26 mouse cellular contexts compared by ENCODE assay signal in genomic region chr8:111887479-111887878, GRCm38 (mm10). TPM values are rescaled to one million over a fixed set of nuclear protein-coding genes. Genes with fewer than 3 reads are reported as not detected.
DNase-seq lines count a peak whose midpoint lies in the region; ATAC-seq and TF ChIP-seq lines count a peak whose summit lies in the region.
"Had no signal": no experiment of that assay in that cellular context is flagged by ENCODE, and none has a peak within 500 bp of the region (broad histone marks: within the 10 kb centered on the region; RNA-seq: fewer than 3 reads in every experiment).

No protein-coding gene starts in this region.

- no peak overlapping the region; the same call in 1 of the 2 replicates for H3K27ac ChIP-seq in liver, embryonic 14.5 days
- no peak overlapping the region for H3K27ac ChIP-seq in limb, embryonic 10.5 days
- H3K27ac ChIP-seq: embryonic facial prominence, embryonic 15.5 days; forebrain, embryonic 10.5 days; heart, embryonic 10.5 days; hindbrain, embryonic 12.5 days had no signal

- H3K36me3 ChIP-seq in G1E (replicated peaks) = no peaks in the 10 kb centered on the region
- H3K36me3 ChIP-seq in liver, embryonic 14.5 days (replicated peaks; ENCODE audit: control insufficient read depth, insufficient read depth, low read depth) = no peaks in the 10 kb centered on the region
- H3K36me3 ChIP-seq in limb, embryonic 10.5 days = no peaks in the 10 kb centered on the region
- H3K36me3 ChIP-seq: embryonic facial prominence, embryonic 15.5 days; forebrain, embryonic 10.5 days; heart, embryonic 10.5 days; hindbrain, embryonic 12.5 days had no signal

- no peak overlapping the region for H3K9ac ChIP-seq in liver, embryonic 14.5 days (replicated peaks)
- H3K9ac ChIP-seq: embryonic facial prominence, embryonic 15.5 days; hindbrain, embryonic 12.5 days had no signal

- H3K27me3 ChIP-seq in G1E (ENCODE audit: insufficient read depth, low read length) = peaks cover 10% of the 10 kb centered on the region; the same call in 1 of the 2 replicates
- H3K27me3 ChIP-seq in liver, embryonic 14.5 days (ENCODE audit: control insufficient read depth, insufficient read depth, low read length) = peaks cover 24% of the 10 kb centered on the region
- H3K27me3 ChIP-seq in limb, embryonic 10.5 days (ENCODE audit: low read depth, poor library complexity, severe bottlenecking) = peaks cover 59% of the 10 kb centered on the region

- H3K4me3 ChIP-seq in G1E (ENCODE audit: low read depth, low read length) = no peak overlapping the region
- H3K4me3 ChIP-seq in liver, embryonic 14.5 days (ENCODE audit: insufficient read depth in 1 of 2, low read depth in 2 of 2, low read length in 2 of 2) = no peak overlapping the region
- H3K4me3 ChIP-seq in limb, embryonic 10.5 days = no peak overlapping the region
- H3K4me3 ChIP-seq: embryonic facial prominence, embryonic 15.5 days; erythroblast, embryonic 14.5 days; forebrain, embryonic 10.5 days; heart, embryonic 10.5 days; hindbrain, embryonic 12.5 days had no signal

- peak; percentile 28 for ATAC-seq in G1E (ENCODE audit: extremely low read depth, insufficient number of reproducible peaks, low FRiP score, poor library complexity, severe bottlenecking)
- peak; percentile 81 for ATAC-seq in liver, embryonic 14.5 days (ENCODE audit: insufficient read depth)
- peak; percentile 57; the same call in 1 of the 2 replicates for ATAC-seq in megakaryocyte progenitor cell, adult 5-6 weeks (replicated peaks; ENCODE audit: poor library complexity)
- ATAC-seq: CD4-positive, CD25-positive, alpha-beta regulatory T cell, adult 4 months; forebrain, embryonic 14.5 days; hindbrain, embryonic 16.5 days; inflammation-experienced regulatory T-cells, adult 6 months had no signal

- no peak for TF ChIP-seq CTCF in G1E (IDR thresholded peaks at IDR 0.05; ENCODE audit: low read depth, low read length)
- no peak for TF ChIP-seq CTCF in liver, embryonic 14.5 days (IDR thresholded peaks at IDR 0.05; ENCODE audit: low read depth)

- H3K4me2 ChIP-seq in liver, embryonic 14.5 days (ENCODE audit: low read depth) = no peak overlapping the region
- H3K4me2 ChIP-seq: embryonic facial prominence, embryonic 15.5 days; hindbrain, embryonic 12.5 days had no signal

- 34% methylated on average over 1 of the region's 1 CpGs for WGBS in liver, embryonic 14.5 days (ENCODE audit: insufficient replicate concordance)
- WGBS in limb, embryonic 10.5 days = 89% methylated on average over 1 of the region's 1 CpGs

- intact Hi-C loops in left cerebral cortex, postnatal 10 days (cut with DNase I) = loop anchor here (10.0 kb wide), 1 partner anchor 97 kb away; no protein-coding TSS in a partner anchor

- TF ChIP-seq EP300 in liver, embryonic 14.5 days (IDR thresholded peaks at IDR 0.05; ENCODE audit: low read depth) = peak; percentile 40

- peaks cover 6% of the 10 kb centered on the region; the same call in 1 of the 2 replicates for H3K4me1 ChIP-seq in G1E (ENCODE audit: insufficient read depth, low read depth, low read length)
- peaks cover 7 to 16% of the 10 kb centered on the region in 2 experiments; a peak in 3 of 4 replicates for H3K4me1 ChIP-seq in liver, embryonic 14.5 days (replicated peaks; ENCODE audit: control insufficient read depth in 2 of 2, insufficient read depth in 2 of 2, low read length in 1 of 2)
- peaks cover 19% of the 10 kb centered on the region for H3K4me1 ChIP-seq in limb, embryonic 10.5 days

- H3K9me3 ChIP-seq in G1E (replicated peaks) = peaks cover 5% of the 10 kb centered on the region
- H3K9me3 ChIP-seq in liver, embryonic 14.5 days (ENCODE audit: control insufficient read depth, low read length) = no peaks in the 10 kb centered on the region
- H3K9me3 ChIP-seq in limb, embryonic 10.5 days (replicated peaks) = no peaks in the 10 kb centered on the region
- H3K9me3 ChIP-seq: embryonic facial prominence, embryonic 15.5 days; forebrain, embryonic 10.5 days; heart, embryonic 10.5 days; hindbrain, embryonic 12.5 days had no signal

- no peak for DNase-seq in G1E (ENCODE audit: low spot score)
- peak; percentile 93 for DNase-seq in MEL-GATA-1-ER (ENCODE audit: extremely low read depth, low read depth)
- DNase-seq in liver, embryonic 14.5 days (ENCODE audit: low read depth in 3 of 3, low spot score in 3 of 3) = peak in 2 of 3 experiments; percentile 14 to 17
- DNase-seq in limb, embryonic 10.5 days (ENCODE audit: low spot score) = no peak
- no peak for DNase-seq in left cerebral cortex, postnatal 10 days (ENCODE audit: extremely low spot score in 1 of 2, low spot score in 2 of 2)
- no peak for DNase-seq in thymus, postnatal 4 days
- DNase-seq: adrenal gland, adult 2 months; B cell, adult 2 months; cerebellum, adult 11 months; cerebellum, adult 9-11 months; embryo, embryonic 11 days; gastrocnemius, postnatal 36 days; heart, adult 11 months; heart, postnatal 10 days; heart, postnatal 4 days had no signal

RNA-seq across cellular contexts. Expression of gene Tmem170, which starts 10.9 kb away (rescaled TPM):
- total RNA-seq in G1E (2014; fragmentation: Nextera tagmentation) = 10.2 and 12.5 TPM in 2 replicates
- 2.8 and 3.2 TPM in 2 replicates for total RNA-seq in G1E (2017)
- polyA plus RNA-seq in G1E (2012) = 0.51 and 0.52 TPM in 2 replicates
- 1.9 and 2.3 TPM in 2 replicates for polyA plus RNA-seq in liver, embryonic 14.5 days (2012; rRNA removed)
- polyA plus RNA-seq in liver, embryonic 14.5 days (2014; fragmentation: Nextera tagmentation; extraction: Ambion mirVana) = 1.8 and 2.1 TPM in 2 replicates
- total RNA-seq in megakaryocyte progenitor cell, adult 5-6 weeks (2015) = 1.8 and 3.8 TPM in 2 replicates
- 0.78 and 0.87 TPM in 2 replicates for total RNA-seq in megakaryocyte progenitor cell, adult 5-6 weeks (2017)
- 7.9 and 8.9 TPM in 2 replicates for polyA plus RNA-seq in limb, embryonic 10.5 days (2016; fragmentation: Nextera tagmentation; extraction: Ambion mirVana)
- 1 to 10 TPM; 2.6 to 3.1 TPM for total RNA-seq in left cerebral cortex, postnatal 10 days (2021)

RNA-seq across cellular contexts. Expression of gene Chst5, which starts 22.8 kb away (rescaled TPM):
- total RNA-seq in G1E (2014; fragmentation: Nextera tagmentation) (not detected in 2 replicates), G1E (2017) (0.05 TPM in 1 of 2 replicates, not detected in the other)
- not detected in 2 replicates for polyA plus RNA-seq in G1E (2012)
- 0.02 and 0.03 TPM in 2 replicates for polyA plus RNA-seq in liver, embryonic 14.5 days (2012; rRNA removed)
- not detected in 2 replicates for polyA plus RNA-seq in liver, embryonic 14.5 days (2014; fragmentation: Nextera tagmentation; extraction: Ambion mirVana)
- total RNA-seq in megakaryocyte progenitor cell, adult 5-6 weeks (2015) = not detected in 2 replicates
- not detected in 2 replicates for total RNA-seq in megakaryocyte progenitor cell, adult 5-6 weeks (2017)
- polyA plus RNA-seq in limb, embryonic 10.5 days (2016; fragmentation: Nextera tagmentation; extraction: Ambion mirVana) = 1.8 and 2.4 TPM in 2 replicates
- under 1 TPM; 0.67 to 0.86 TPM for total RNA-seq in left cerebral cortex, postnatal 10 days (2021)
- total RNA-seq: adrenal gland, adult 2 months; gastrocnemius, adult 8-10 months; heart, postnatal 10 days; heart, postnatal 4 days had no signal
- polyA plus RNA-seq: adrenal gland, adult 2 months; CD4-positive, CD25-positive, alpha-beta regulatory T cell, adult 4 months; erythroblast, embryonic 14.5 days; inflammation-experienced regulatory T-cells, adult 6 months had no signal

RNA-seq across cellular contexts. Expression of gene Cfdp1, which starts 33.4 kb away (rescaled TPM):
- total RNA-seq in G1E (2014; fragmentation: Nextera tagmentation) (140 and 160 TPM in 2 replicates), G1E (2017) (214 and 229 TPM in 2 replicates)
- 20.7 and 26.1 TPM in 2 replicates for polyA plus RNA-seq in G1E (2012)
- polyA plus RNA-seq in liver, embryonic 14.5 days (2012; rRNA removed) = 13.2 and 46.8 TPM in 2 replicates
- 82.8 and 93.3 TPM in 2 replicates for polyA plus RNA-seq in liver, embryonic 14.5 days (2014; fragmentation: Nextera tagmentation; extraction: Ambion mirVana)
- 147 and 168 TPM in 2 replicates for total RNA-seq in megakaryocyte progenitor cell, adult 5-6 weeks (2015)
- total RNA-seq in megakaryocyte progenitor cell, adult 5-6 weeks (2017) = 176 and 251 TPM in 2 replicates
- 230 and 231 TPM in 2 replicates for polyA plus RNA-seq in limb, embryonic 10.5 days (2016; fragmentation: Nextera tagmentation; extraction: Ambion mirVana)
- 10 to 100 TPM; 90.6 to 94.9 TPM for total RNA-seq in left cerebral cortex, postnatal 10 days (2021)

RNA-seq across cellular contexts. Expression of gene Tmem231, which starts 46.2 kb away (rescaled TPM):
- total RNA-seq in G1E (2014; fragmentation: Nextera tagmentation) = 10.7 and 15.2 TPM in 2 replicates
- 7.0 and 8.9 TPM in 2 replicates for total RNA-seq in G1E (2017)
- polyA plus RNA-seq in G1E (2012) = 8.8 and 9.1 TPM in 2 replicates
- polyA plus RNA-seq in liver, embryonic 14.5 days (2012; rRNA removed) = 1.4 and 1.7 TPM in 2 replicates
- polyA plus RNA-seq in liver, embryonic 14.5 days (2014; fragmentation: Nextera tagmentation; extraction: Ambion mirVana) = 2.0 and 2.4 TPM in 2 replicates
- total RNA-seq in megakaryocyte progenitor cell, adult 5-6 weeks (2015) = 0.37 and 0.91 TPM in 2 replicates
- 0.68 and 0.79 TPM in 2 replicates for total RNA-seq in megakaryocyte progenitor cell, adult 5-6 weeks (2017)
- polyA plus RNA-seq in limb, embryonic 10.5 days (2016; fragmentation: Nextera tagmentation; extraction: Ambion mirVana) = 18.0 and 24.2 TPM in 2 replicates
- total RNA-seq in left cerebral cortex, postnatal 10 days (2021) = 10 to 100 TPM; 10.0 to 10.4 TPM

RNA-seq across cellular contexts. Expression of gene Gabarapl2, which starts 53.0 kb away (rescaled TPM):
- total RNA-seq in G1E (2014; fragmentation: Nextera tagmentation) (36.6 and 43.8 TPM in 2 replicates), G1E (2017) (50.4 and 53.7 TPM in 2 replicates)
- polyA plus RNA-seq in G1E (2012) = 2.1 and 3.7 TPM in 2 replicates
- 26.5 and 50.5 TPM in 2 replicates for polyA plus RNA-seq in liver, embryonic 14.5 days (2012; rRNA removed)
- polyA plus RNA-seq in liver, embryonic 14.5 days (2014; fragmentation: Nextera tagmentation; extraction: Ambion mirVana) = 184 and 188 TPM in 2 replicates
- 42.9 and 52.3 TPM in 2 replicates for total RNA-seq in megakaryocyte progenitor cell, adult 5-6 weeks (2015)
- total RNA-seq in megakaryocyte progenitor cell, adult 5-6 weeks (2017) = 28.1 and 28.3 TPM in 2 replicates
- polyA plus RNA-seq in limb, embryonic 10.5 days (2016; fragmentation: Nextera tagmentation; extraction: Ambion mirVana) = 166 and 173 TPM in 2 replicates
- total RNA-seq in left cerebral cortex, postnatal 10 days (2021) = 100 to 1,000 TPM; 206 to 213 TPM

Comparison
In these comparisons a context has a peak if more than half of its experiments do, and no peak if none do; other contexts are left out.
1. ATAC-seq: peak in every context shown above with its lines; median percentile 81 in liver, embryonic 14.5 days; 57 in megakaryocyte progenitor cell, adult 5-6 weeks; 28 in G1E.
2. DNase-seq: peak in MEL-GATA-1-ER (single experiment) and liver, embryonic 14.5 days (2 of 3); none in G1E (single experiment), limb, embryonic 10.5 days (single experiment), left cerebral cortex, postnatal 10 days (0 of 2) and thymus, postnatal 4 days (single experiment).